Mouse (Mus musculus) C2C12 (cell line): Measurements from ENCODE around the gene Pik3r6. TPM values are rescaled to one million over a fixed set of nuclear protein-coding genes. Genes with fewer than 3 reads are reported as not detected.

ENCODE experiments used
- H3K27me3 ChIP-seq: one replicate; pipeline ENCODE4 v1.6.1; 2011; ENCODE audit not compliant: control insufficient read depth, insufficient read depth, insufficient read length
- H3K36me3 ChIP-seq: one replicate; pipeline ENCODE4 v1.6.1; 2011; ENCODE audit not compliant: control insufficient read depth, insufficient read depth
- H3K4me3 ChIP-seq: one replicate; pipeline ENCODE4 v1.5.1; 2011; ENCODE audit warnings: mild to moderate bottlenecking, control low read depth; ENCODE audit not compliant: poor library complexity, insufficient read depth, severe bottlenecking
- H3K79me2 ChIP-seq: one replicate; pipeline ENCODE4 v1.6.1; 2011; ENCODE audit not compliant: control insufficient read depth, insufficient read depth
- H3K79me3 ChIP-seq: one replicate; pipeline ENCODE4 v1.6.1; 2011; ENCODE audit warnings: low read depth, control low read depth
- H3ac ChIP-seq: one replicate; pipeline ENCODE3; 2011; ENCODE audit warnings: low read depth; ENCODE audit not compliant: control insufficient read depth, insufficient read length
- CEBPB ChIP-seq: IDR thresholded peaks from one replicate; pipeline ENCODE4 v1.6.1; 2011; ENCODE audit warnings: low read depth, mild to moderate bottlenecking, control low read depth, moderate library complexity
- CTCF ChIP-seq: IDR thresholded peaks from one replicate; pipeline ENCODE4 v1.5.1; 2011; ENCODE audit not compliant: control insufficient read depth, insufficient read depth, insufficient read length
- FOSL1 ChIP-seq: IDR thresholded peaks from one replicate; pipeline ENCODE4 v1.8.0; 2011; ENCODE audit warnings: mild to moderate bottlenecking, low read length; ENCODE audit not compliant: poor library complexity, insufficient read depth, severe bottlenecking
- MAX ChIP-seq: IDR thresholded peaks from one replicate; pipeline ENCODE4 v1.6.1; 2011; ENCODE audit warnings: mild to moderate bottlenecking, control low read depth
- MYOD1 ChIP-seq: IDR thresholded peaks from one replicate; pipeline ENCODE4 v1.6.1; 2011; ENCODE audit warnings: low read depth; ENCODE audit not compliant: control insufficient read depth, insufficient read length
- MYOG ChIP-seq: IDR thresholded peaks from one replicate; pipeline ENCODE4 v1.6.1; 2011; ENCODE audit not compliant: control insufficient read depth, insufficient read length; ENCODE audit errors: extremely low read depth
- USF1 ChIP-seq: IDR thresholded peaks from one replicate; pipeline ENCODE4 v1.6.1; 2011; ENCODE audit warnings: low read depth, mild to moderate bottlenecking, control low read depth, moderate library complexity
- polyA plus RNA-seq: library from polyadenylated mRNA; unstranded; fragments of >200 nt; fragmentation: generic; extraction: Trizol; gene quantifications from one replicate; pipeline ENCODE4 v1.2.1, GENCODE M21; 2012; ENCODE audit warnings: missing spikeins

Pik3r6 gene
- polyA plus RNA-seq, 1 experiment: not detected

- H3K79me3 ChIP-seq: no peaks in the 10 kb centered on the region
- no peaks in the 10 kb centered on the region for H3K79me2 ChIP-seq
- no peak overlapping the region for H3ac ChIP-seq
- H3K4me3 ChIP-seq: no peak overlapping the region
- H3K36me3 ChIP-seq: no peaks in the 10 kb centered on the region
- TF ChIP-seq MAX: no peak
- TF ChIP-seq CTCF: no peak
- no peak for TF ChIP-seq CEBPB
- no peak for TF ChIP-seq USF1
- TF ChIP-seq FOSL1: no peak
- TF ChIP-seq MYOG: no peak
- TF ChIP-seq MYOD1: no peak
- no peaks in the 10 kb centered on the region for H3K27me3 ChIP-seq
Measured at GRCm38 (mm10) chr11:68601486-68601991, 98.7 kb downstream of the Pik3r6 start.

Other genes with a start within 250 kb of the Pik3r6 start
- 19.4 TPM for gene Ntn1, start 102.2 kb upstream of the Pik3r6 start, polyA plus RNA-seq
- gene Pik3r5, start 70.9 kb upstream of the Pik3r6 start, polyA plus RNA-seq: 0.89 TPM
- gene Mfsd6l, start 53.2 kb downstream of the Pik3r6 start, polyA plus RNA-seq: not detected
- gene Ccdc42, start 84.0 kb downstream of the Pik3r6 start, polyA plus RNA-seq: not detected
- 40.0 TPM for gene Myh10, start 188.5 kb downstream of the Pik3r6 start, polyA plus RNA-seq